Mouse (Mus musculus): ENCODE data around the gene Glp2r.

- TF ChIP-seq POLR2A (IDR thresholded peaks at IDR 0.05; ENCODE audit: borderline replicate concordance, low read depth, low read length) (no peak), CTCF (IDR thresholded peaks at IDR 0.05; ENCODE audit: low read depth, low read length) (no peak)
These were observed 3.4 kb upstream of the Glp2r start, which contains the start of gene Gsg1l2 for GRCm38 (mm10) chr11:67774379-67774778.
